In the genomic region with DNA sequence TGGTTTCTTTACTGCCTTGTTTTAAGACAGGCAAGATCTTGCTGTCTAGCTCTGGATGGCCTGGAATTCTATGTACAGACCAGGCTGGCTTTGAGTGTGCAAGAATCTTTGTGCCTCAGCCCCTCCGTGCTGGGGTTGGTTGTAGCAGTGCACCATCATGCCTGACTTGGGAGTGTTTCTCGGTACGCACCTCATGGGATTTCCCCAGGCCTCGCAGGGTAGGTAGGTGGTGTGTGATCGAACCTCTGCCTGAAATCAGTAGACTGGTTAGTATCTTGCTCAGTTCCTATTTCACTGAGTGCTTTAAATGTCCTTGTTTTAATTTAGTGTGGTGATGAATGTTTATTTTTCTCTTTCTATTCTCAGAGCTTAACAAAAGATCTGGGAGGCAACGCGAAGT, we compare ENCODE assay signal across 28 mouse cellular contexts.
"Had no signal": no experiment of that assay in that cellular context is flagged by ENCODE, and none has a peak within 500 bp of the region (broad histone marks: within the 10 kb centered on the region; RNA-seq: fewer than 3 reads in every experiment).

No protein-coding gene starts in this region.

- H3K9ac ChIP-seq: heart, embryonic 12.5 days; hindbrain, embryonic 12.5 days; hindbrain, embryonic 14.5 days; kidney, embryonic 15.5 days; limb, embryonic 13.5 days; limb, embryonic 15.5 days; liver, embryonic 12.5 days; liver, embryonic 14.5 days had no signal

- H3K4me3 ChIP-seq: gastrocnemius, adult 2 months; heart, adult 2 months; heart, embryonic 10.5 days; heart, embryonic 12.5 days; hindbrain, embryonic 10.5 days; hindbrain, embryonic 12.5 days; kidney, embryonic 15.5 days; limb, embryonic 13.5 days; limb, embryonic 15.5 days; liver, embryonic 12.5 days had no signal

- H3K27me3 ChIP-seq: heart, embryonic 12.5 days; hindbrain, embryonic 12.5 days; kidney, embryonic 15.5 days; limb, embryonic 13.5 days; limb, embryonic 15.5 days; liver, embryonic 12.5 days had no signal

- H3K4me2 ChIP-seq: heart, embryonic 12.5 days; hindbrain, embryonic 12.5 days; hindbrain, embryonic 14.5 days; kidney, embryonic 15.5 days; limb, embryonic 13.5 days; limb, embryonic 15.5 days; liver, embryonic 12.5 days had no signal

- DNase-seq: gastrocnemius, adult 2 months; gastrocnemius, postnatal 10 days; gastrocnemius, postnatal 36 days; heart, adult 11 months; heart, adult 2 months; heart, postnatal 10 days; heart, postnatal 4 days; kidney, adult 11 months; kidney, adult 2 months; kidney, adult 9 months; kidney, postnatal 14 days; kidney, postnatal 36 days; layer of hippocampus, adult 9-11 months; layer of hippocampus, postnatal 36 days; left cerebral cortex, postnatal 4 days had no signal

- ATAC-seq: hindbrain, embryonic 16.5 days; intestine, embryonic 16.5 days; liver, embryonic 12.5 days had no signal

- H3K4me1 ChIP-seq: heart, embryonic 10.5 days; hindbrain, embryonic 10.5 days; hindbrain, embryonic 12.5 days; kidney, embryonic 15.5 days; limb, embryonic 13.5 days; limb, embryonic 15.5 days; liver, embryonic 12.5 days had no signal

- H3K9me3 ChIP-seq: heart, embryonic 10.5 days; heart, embryonic 12.5 days; hindbrain, embryonic 10.5 days; hindbrain, embryonic 12.5 days; kidney, embryonic 15.5 days; limb, embryonic 13.5 days; limb, embryonic 15.5 days; liver, embryonic 12.5 days had no signal

- H3K27ac ChIP-seq: gastrocnemius, adult 2 months; heart, adult 2 months; heart, embryonic 10.5 days; hindbrain, embryonic 10.5 days; hindbrain, embryonic 12.5 days; hindbrain, embryonic 14.5 days; kidney, embryonic 15.5 days; kidney, postnatal 0 days; limb, embryonic 13.5 days; limb, embryonic 15.5 days; liver, embryonic 12.5 days; liver, embryonic 14.5 days had no signal
